Mouse (Mus musculus): ENCODE results near the gene Brd4.

Gene Brd4

DNA sequence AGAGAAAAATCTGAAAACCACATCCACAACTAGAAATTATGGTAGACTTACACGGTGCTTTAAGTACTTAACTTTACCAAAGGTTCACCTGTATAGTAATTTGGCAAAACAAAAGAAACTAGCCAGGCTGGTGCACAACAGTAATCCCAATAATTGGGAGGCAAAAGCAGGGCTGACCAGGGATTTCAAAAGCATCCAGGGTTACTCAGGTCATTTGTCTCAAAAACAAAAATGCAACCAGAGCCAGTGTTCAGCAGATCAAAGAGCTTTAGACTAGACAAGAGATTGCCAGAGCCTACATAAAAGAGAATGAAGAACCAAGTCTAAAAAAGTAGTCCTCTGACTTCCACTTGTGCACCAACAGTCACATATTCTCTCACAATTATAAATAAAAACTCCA is 7.3 kb downstream of the Brd4 start:
- DNase-seq, result no peak

DNA sequence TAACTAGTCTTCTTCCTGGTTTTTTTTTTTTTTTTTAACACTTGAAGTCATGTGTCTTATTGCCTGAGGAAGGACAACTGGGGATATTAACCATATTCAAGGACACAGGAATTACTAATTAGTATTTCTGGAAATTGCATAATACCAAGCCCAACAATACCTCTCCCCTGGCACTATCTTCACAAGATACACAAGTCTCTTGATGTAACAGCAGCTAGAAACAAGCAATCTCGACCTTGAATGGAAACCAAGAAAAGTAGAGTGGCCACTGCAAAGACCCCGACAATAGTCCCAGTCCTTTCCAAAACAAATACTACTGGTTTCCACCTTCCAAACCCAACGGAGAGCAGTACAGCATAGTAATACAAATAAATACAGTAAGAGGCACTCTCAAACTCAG is 9.0 kb downstream of the Brd4 start:
- no peak for DNase-seq

DNA sequence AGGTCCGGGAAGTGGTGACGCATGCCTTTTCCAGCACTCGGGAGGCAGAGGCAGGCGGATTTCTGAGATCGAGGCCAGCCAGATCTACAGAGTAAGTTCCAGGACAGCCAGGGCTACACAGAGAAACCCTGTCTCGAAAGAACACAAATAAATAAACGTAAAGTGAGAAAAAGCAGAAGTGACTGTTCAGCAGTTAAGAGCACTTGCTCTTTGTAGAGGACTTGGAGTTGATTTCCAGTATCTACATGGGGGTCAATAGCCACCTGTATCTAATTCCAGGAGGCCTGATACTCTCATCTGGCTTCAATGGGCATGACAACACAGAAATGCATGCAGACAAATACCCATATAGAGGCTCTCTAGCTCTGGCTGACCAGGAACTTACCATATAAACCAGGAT is 15.4 kb downstream of the Brd4 start:
- no peak for DNase-seq

DNA sequence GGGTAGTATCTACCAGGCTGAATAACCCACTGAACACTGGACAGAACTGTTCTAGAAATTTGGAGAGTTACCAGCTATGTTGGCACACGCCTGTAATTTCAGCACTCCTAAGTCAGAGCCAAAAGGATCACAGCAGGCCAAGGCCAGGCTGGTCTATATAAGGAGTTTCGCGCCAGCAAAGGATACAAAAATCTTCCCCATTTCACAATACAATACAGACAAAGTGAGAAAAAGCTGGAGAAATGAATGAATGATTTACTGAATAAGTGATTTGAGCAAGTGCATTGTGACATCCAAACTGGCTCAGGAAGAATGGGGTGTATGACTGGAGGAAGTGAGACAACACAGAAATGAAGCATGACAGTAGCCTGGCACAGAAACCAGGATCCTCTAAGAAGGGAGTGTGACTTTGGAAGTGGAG is 16.0 kb downstream of the Brd4 start:
- peak; percentile 19 for DNase-seq

DNA sequence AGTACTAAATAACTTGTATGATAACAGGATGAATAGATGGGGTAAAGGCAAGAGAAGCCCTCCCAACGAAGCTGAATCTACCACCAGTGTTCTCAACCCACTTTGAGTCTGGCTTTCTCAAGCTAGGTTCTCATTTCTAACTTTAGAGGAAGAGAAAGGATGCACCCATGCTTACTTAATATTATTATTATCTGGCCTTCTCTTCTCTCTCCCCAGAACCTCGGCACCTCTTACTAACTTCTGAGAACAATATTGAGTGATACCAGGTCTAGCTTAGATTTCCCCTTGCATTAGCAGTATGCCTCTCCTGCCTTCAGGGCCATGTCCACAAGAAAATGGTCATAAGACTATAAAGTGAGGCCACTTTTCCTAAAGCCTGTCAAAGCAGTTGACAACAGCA is 16.4 kb downstream of the Brd4 start:
- DNase-seq, result no peak

DNA sequence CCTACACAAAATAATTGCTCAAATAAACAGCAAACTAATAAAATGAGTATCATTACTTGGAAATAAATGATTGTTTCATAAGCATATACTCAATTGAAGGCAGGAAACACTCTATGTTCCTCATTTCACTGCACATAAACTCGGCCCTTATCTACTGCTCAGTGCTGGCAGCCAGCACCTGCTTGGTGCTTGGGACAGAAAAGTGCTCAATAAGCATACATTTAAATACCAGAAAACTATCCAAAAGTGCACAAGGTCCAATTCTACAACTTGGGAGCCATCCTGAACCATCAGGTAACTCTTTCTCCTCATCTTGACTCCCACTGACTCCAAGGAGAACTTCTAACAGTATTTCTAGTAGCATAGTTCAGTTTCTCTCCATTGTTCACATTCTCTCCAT is 16.9 kb downstream of the Brd4 start:
- no peak for DNase-seq

DNA sequence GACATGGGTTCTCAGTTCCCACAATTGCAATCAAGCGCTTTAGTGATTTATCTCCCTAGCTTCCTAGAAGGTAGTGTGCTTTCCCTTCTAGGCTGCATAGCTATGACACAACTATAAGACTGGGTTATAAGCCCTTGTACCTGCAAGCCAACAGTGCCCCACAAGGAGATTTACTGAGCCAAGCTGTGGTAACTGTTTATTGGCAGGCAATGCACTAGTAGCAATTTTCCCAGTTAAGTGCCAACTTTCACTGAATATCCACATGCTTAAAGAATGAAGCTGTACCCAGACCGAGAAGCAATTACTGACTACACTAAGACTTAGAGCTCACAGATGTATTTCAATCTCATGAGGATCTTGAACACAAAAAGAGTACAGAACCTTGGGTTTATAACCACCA is 20.9 kb downstream of the Brd4 start:
- DNase-seq, result no peak

DNA sequence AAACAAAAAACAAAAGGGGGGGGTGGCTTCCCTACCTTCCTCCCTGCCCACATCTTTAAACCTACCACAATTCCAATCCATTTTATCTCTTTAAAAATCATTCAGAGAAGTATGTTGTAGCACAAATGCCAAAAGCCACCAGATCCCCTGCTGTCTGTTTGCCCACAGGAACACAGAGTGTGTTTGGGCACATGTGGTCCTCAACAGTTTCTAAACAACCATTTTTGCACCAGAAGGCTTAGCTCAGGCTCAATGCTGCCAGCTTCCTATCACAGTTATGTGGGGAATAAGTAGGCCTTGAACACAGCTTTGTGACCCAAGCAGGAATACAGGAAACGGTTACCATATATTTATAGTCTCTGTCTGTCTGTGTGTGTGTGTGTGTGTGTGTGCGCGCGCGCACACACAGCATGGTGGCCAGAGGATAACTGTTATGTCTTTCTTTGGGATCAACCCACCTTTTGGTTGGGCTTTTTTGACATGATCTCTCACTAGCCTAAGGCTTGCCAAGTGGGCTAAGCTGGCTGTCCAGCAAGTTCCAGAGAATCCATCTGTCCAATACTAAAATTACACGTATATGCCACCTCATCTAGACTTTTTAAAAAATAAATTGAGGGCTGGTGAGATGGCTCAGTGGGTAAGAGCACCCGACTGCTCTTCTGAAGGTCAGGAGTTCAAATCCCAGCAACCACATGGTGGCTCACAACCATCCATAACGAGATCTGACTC is 21.5 kb downstream of the Brd4 start:
- DNase-seq, result no peak

DNA sequence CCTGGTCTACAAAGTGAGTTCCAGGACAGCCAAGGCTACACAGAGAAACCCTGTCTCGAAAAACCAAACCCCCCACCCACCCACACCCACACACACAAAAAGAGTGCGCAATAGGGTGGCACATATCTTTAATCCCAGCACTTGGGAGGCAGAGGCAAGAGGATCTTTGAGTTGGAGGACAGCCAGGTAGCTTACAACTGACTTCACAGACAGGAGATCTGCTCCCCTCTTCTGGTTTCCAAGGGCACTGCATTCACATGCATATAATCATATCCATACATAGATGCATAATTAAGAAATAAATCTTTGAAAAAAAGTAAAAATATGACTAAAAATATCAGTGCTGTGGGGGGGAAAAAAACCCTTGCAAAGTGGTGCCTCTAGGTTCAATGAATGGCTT is 25.7 kb downstream of the Brd4 start:
- no peak for DNase-seq

DNA sequence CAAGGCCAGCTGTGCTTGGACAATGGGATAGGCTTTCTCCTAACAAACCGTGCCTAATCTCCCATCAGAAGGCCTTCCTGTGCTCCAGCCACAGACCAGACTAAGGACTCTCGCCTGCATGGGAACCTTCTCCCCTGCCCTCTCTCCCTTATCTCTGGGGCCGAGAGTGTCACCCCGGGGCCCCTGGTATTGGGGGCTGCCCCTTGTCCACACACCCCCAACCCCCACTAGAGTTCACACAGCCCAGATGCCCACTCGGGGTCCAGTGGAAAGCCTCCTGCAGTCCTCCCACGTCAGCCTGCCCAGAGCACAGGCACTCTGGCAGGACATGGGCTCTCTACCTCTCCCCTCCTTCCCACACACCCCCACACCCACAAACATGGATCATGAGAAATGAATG is 26.6 kb downstream of the Brd4 start:
- DNase-seq, result no peak

DNA sequence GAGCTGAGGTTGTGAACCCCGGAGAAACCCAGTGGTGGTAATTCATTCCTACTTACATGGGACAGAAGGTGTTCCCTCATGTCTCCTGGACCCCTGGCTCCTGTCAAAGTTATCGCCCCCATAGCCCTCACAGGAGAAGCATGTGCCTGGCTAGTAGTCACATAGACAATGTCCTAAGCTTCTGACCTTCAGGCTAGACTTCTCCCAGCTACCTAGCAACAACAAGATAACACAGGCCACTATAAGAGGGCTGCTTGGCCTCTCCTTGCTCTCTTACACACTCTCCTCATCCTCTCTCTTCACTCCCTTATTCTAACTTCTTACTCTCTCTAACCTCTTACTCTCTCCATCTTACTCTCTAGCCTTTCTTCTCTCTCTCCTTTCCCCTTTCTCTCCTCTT is 27.1 kb downstream of the Brd4 start:
- DNase-seq, result no peak

DNA sequence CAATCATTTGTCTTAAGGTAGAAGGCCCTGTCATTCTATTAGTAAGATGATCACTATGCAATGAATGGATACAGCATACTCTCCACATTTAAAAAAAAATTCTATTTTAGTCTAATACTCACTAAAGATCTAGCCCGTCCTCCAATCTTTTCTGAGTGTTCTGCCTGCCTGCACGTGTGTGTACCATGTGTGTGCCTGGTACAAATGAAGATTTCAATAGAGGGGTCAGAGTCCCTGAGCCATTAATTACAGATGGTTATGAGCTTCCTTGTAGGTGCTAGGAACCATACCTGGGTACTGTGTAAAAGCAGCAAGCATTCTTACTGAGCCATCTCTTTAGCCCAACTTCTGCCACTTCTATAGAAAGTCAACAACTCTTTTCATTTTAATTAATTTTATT is 27.6 kb downstream of the Brd4 start:
- no peak for DNase-seq

DNA sequence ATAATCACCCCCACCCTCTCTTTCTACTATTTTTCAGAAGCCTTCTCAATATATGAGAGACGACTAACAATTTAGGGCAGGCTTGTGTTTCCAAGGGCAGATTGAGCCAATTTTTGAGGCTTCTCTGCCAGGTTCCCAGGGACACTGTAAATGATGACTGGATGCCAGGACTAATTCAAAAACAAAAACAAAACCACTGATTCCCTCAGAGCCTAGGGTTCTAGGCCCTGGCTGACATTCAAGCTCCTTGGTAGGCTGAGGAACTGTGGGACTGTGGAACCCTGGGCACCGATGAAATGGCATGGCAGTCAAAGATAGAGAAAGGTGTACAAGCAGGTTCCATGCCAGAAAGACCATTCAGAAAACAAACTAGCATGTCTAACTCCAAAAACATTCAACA is 31.3 kb downstream of the Brd4 start:
- DNase-seq, result no peak

DNA sequence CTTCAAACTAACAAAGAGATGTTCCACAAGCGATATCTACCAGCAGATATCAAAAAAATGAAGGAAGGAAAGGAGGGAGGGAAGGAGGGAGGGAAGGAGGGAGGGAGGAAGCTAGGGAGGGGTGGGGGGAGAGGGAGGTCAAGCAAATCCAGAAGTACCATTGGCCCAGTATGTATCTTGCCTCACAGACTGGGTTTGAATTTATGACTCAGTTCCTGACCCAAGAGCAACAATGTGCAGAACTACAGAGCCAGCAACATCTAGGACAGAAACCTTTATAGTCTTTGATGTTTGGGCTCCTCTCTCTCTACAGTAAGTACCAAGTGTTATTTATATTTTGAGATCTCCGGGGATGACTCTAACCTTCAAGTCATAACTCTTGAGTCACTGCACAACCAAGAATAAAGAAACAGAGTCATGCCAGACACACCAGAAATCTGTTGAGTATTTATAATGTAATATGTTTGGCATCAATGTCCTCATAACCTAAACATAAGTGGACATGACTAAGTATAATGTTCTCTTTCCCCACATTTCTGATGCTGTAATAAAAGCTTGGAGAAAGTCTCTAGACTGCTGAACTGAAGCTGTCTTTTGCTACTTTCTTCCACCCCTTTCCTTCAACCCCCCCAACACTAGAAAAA is 32.6 kb downstream of the Brd4 start:
- no peak for DNase-seq

DNA sequence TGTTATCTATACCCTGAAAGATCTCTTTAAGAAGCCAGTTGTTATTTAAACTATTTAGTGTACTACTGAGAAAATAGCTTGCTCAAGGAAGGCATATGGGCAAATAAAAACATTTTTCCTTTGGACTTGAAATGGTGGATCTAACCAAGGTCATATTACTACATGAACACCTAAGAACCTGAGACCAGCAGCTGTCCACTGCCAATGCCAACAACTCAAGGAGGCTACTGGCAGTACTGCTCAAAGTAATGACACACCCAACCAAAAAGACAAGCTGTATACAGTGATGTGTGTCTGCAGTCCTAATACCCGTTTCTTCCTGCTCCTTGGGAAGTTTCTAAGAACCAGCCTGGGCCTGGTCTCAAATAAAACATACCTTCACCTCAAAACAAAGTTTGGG is 34.5 kb downstream of the Brd4 start:
- no peak for DNase-seq

DNA sequence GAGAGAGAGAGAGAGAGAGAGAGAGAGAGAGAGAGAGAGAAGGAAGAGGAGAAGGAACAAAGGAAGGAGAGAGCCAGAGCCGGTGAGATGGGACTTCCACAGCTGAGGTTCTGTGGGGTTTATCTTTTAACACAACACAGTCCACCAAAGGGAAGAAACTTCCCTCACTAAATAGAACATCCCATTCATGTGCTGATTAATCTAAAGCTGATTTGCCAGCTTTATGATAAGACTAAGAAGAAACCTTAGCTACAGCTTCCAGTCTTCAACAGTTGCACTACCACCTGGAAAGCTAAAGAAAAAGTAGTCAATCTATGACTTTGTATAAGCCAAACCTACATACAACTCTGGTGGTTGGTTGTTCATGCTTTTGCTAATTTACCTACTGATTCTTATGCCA is 36.3 kb downstream of the Brd4 start:
- DNase-seq, result no peak

DNA sequence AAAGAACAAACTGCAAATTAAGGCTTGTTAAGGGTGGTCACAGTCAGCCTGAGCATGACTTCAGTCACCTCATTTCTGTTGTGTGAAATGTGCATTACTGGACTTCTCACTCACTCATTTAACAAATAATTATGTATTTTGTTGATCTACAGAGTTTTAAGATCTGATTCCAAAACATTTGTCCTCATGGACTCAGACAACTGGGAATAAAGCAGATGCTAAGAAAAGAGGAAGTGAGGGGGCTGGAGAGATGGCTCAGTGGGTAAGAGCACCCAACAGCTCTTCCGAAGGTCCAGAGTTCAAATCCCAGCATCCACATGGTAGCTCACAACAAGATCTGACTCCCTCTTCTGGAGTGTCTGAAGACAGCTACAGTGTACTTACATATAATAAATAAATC is 36.9 kb downstream of the Brd4 start:
- no peak for DNase-seq

DNA sequence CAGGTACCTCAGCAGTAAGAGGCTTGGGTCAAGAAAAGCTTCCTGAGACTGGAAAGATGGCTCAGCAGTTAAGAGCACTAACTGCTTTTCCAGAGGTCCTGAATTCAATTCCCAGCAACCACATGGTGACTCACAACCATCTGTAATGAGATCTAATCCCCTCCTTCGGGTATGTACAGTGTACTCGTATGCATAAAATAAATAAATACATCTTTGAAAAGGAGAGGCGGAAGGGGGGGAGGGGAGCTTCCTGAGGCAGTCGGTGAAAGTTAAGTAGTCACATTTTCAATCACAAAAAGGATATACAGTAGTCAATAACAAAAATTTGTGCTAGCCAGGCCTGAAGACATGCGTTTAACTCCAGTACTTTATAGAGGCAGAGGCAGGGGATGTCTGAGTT is 38.4 kb downstream of the Brd4 start:
- DNase-seq, result peak; percentile 22

DNA sequence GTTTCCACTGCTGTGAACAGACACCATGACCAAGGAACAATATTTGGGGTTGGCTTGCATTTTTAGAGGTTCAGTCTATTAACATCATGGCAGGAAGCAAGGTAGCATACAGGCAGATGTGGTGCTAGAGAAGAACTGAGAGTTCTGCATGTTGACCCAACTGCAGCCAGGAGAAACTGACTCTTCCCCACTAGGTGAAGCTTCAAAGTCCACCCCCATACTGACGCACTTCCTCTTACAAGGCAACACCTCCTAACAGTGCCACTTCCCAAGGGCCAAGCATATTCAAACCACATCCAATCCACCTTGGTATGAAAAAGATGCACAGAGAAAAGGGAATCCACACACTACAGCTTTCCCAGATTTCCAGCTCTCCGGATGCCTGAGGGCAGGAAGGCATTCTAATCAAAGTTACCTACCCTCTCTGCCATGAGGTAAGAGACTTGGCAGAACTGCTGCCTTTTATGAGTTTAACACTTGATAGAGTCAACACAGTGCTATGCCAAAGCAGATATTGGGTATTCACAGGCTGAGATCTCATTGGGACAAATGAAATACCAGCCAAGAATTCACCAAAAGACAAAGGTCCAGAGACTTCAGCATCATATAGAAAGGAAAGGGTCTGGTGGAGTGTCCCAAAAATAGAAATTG is 43.5 kb downstream of the Brd4 start:
- DNase-seq, result peak; percentile 59

DNA sequence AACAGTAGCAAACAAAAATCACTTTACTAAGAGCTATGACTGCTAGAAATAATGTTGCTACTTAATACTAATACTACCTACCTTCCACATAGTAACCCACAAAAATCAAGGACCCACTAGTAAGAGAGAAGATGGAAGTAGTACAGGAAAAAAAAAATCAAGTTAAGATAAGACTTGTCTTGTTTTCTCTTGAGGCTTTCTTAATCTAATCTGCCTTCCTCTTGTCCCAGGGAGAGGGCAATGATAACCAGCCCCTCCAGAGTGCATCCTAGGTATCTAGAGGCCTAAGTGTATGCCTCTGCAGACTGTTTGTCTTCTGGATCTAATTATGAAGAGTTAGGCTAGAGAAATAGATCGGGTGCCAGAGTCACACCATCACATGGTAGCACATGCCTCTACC is 45.9 kb downstream of the Brd4 start:
- DNase-seq, result no peak

DNA sequence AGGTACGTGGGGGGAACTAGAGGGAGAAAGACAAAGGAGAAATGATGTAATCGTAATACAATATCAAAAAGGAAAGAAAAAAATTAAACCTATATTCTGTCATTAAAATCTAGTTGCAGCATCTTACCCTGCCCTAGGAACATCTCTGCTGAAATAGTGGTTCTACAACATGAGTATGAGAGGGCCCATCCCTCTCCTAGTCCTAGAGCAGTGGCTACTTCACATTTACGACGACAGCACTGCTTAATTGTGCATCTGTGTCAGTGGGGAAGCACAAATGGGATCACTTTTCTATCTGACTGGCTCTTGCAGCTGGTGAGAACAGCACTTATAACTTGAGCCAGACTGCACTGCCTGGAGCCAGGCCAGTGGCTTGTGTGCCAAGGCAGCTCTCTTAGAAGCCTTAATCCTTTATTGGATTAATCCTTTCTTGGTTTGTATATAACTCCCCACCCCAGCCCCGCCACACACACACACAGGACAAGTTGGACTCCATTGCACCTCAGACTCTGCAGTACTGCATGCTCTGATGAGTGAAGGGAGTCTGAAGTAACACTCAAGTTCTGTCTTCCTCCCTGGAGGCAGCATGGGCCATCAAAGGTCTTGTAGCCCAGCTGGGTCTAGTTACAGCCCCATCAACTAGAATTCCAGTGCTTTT is 48.9 kb downstream of the Brd4 start:
- DNase-seq, result peak; percentile 66

DNA sequence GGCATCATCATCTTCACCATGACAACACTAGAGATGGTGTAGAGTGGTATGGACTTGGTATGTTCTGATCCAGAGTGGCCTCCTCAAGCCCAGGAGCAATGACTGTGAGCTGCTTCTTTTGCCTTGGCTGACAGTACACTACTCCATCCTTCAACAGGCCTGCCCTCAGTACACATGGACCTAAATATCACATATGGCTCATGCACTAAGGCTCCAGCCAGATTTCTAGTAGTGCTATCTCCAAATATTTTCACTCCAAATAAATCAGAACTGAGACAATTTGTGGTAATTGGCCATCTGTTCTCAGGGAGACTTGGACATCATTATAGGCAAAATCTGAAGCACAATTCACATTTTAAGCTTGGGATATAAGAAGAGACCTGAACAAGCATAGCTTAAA is 51.3 kb downstream of the Brd4 start:
- no peak for DNase-seq

DNA sequence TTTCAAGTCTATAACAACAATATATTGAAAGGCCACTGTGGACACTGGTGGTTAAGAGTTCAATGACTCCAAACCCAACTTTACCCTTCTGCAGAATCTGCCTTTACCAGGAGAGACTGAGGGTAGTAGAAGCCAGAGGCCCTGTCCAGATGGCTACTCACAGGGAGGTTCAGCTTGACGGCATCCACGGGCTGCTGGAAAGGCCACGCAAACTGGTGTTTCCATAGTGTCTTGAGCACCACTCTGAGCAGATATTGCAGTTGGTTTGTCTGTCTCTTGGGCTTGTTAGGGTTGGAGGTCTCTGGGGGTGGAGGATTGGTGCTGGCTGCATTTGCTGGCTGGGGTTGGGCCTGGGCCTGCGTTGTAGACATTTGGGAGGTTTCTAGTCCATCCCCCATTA is 55.3 kb downstream of the Brd4 start:
- DNase-seq, result no peak

DNA sequence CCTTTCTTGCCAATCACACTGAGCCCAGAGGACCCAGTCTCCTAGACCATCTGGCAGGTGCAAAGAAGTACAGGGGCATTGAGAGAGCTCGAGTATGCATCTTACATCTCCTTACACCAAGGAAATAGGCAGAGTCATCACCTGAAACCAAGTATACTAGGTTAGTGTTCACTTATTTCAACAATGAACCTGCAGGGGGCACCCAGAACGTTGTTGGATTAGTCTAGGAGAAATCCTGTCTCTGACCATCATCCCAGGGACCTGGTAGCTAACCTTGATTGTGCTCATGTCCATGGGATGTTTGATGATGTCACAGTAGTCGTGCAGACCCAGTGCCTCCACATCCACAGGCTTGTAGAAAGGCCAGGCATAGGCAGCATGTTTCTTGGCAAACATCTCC is 63.6 kb downstream of the Brd4 start:
- DNase-seq, result peak; percentile 38

Data from lung, postnatal 36 days (tissue).